Mouse (Mus musculus): Measurements from ENCODE around the gene Ldb2. TPM values are rescaled to one million over a fixed set of nuclear protein-coding genes. Genes with fewer than 3 reads are reported as not detected.

Gene Ldb2
- total RNA-seq, 2 experiments from 2014 or later, result not detected

DNA sequence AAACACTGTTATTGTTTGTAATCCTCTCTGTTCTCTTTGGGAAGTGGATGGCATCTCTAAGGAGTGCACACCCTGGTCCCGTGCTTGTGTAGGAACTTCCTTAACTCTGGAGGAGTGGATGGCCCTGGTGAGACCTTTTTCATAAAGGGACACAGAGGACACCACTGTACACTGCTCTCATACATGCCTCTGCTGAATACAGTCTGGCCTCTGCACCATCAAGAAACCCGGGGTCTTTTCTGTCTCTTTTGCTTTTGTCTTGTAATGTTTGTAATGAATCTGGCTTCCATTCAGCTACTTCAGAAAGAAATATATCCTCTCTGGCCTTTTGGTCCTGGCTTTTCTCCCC lies 152.7 kb downstream of the Ldb2 start:
- no peak for ATAC-seq (ENCODE audit: poor library complexity, severe bottlenecking)

DNA sequence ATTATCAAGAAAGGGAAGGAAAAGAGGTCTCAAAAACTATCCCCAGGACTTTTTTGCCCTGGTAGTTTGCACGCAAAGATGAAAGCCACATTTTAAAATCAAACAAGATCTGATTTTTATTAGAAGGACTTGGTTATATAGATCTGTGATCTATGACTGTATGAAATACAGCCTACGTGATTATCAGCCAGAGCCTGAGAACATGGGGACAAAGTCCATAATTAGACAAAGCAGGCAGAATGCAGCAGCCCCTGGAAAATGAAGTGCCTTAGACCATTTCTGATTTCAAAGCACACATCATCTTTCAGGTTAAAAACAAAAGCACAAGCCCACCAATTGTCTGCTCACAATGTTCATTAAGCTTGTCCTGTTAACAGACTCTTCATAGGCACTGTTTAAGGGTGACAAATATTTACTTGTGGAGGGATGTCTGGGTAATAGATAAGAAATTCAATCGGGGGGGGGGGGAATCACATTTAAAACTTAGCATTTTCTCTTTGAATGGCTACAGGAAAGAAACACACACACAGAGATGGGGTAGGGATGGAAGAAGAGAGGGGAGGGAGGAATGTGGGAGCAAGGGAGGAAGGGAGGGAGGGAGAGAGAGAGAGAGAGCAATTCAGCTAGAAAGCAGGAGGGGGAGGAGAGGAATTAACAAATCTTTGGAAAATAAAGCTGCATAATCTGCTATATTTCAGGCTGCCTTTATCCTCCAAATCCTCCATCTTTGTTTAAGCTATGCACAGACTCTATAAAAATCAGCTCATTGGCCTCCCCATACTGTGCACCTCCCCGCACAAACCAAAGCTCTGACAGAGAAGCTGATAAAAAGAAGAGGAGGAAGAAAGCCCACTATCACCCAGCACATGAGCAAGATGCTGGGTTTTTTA lies 153.3 kb downstream of the Ldb2 start:
- ATAC-seq (ENCODE audit: poor library complexity, severe bottlenecking), result no peak

DNA sequence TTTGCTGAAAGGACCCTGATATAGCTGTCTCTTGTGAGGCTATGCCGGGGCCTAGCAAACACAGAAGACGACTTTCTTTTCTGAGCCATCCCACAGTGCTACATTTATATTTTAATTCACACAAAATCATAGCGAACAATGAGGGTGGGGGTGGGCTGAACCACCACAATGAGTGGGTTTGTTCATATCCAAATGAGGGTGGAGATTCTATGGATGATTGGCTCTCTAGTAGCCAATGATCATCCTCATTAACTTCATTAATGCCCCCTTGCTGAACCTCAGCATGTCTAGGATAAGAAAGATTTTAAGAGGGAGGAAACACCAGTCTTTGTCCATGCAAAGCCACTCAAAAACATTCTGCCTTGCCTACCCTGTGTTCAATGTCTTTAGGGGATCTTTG lies 156.4 kb downstream of the Ldb2 start:
- no peak for ATAC-seq (ENCODE audit: poor library complexity, severe bottlenecking)

DNA sequence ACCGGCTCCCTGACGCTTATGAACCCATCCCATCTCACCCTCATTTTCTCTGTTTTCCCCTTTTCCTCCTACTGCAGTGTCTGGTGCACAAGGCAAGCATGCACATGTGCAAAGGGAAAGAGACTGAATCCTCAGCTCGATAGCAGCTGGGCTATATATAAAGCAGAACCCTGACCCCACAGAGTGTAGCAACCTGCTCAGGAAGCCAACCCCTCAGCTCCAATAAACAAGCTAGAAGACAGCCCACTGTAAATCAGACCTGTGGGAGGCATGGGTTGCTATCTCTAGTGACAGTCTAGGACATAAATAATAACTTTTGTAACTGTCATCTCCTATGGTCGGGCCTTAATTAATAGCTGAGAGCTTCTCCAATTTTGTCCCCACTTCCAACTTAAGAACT lies 158.4 kb downstream of the Ldb2 start:
- no peak for ATAC-seq (ENCODE audit: poor library complexity, severe bottlenecking)

DNA sequence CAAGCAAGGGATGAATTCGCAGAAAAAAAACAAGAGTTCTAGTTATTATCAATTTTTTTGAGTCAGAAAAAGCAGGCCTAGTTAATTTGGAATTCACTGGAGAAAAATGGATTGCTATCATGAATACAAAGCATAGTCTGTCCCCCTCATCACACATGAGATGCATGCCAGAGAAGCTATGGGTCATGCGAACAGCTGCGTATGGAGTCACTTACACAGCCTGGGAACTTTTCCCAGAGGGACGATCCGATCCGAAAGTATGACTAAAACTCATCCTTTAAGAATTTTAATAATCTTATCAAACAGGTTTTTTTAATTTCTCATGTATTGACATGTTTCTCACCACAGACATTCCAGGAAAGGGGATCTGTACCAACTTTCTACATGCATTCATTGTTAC lies 163.9 kb downstream of the Ldb2 start:
- ATAC-seq (ENCODE audit: poor library complexity, severe bottlenecking), result no peak

DNA sequence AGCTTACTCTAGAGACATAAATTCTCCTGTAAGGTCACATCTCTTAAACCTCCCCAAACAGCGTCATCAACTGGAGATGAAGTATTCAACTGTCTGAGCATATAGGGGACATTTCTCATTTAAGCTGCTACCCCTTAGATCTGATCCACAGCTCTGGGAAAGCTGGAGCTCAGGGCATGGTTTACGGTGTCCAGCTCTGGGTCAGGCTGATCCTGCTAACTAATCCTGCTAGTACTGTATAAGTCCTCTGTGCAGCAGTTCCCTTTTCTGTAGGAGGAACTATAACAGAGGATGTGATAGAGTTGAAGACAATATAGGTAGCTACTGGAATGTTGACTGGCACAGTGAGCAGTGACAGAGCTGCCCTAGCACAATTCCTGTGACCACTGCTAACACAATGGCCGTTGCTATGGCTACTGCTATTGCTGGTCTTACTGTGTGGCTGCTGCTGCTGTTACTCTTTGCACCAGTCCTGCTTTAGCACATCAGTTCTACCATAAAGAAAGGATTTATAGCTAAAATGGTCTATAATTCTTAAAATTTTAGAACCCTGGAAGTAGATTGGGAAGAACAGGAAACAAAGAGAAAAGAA lies 170.3 kb downstream of the Ldb2 start:
- ATAC-seq (ENCODE audit: poor library complexity, severe bottlenecking), result no peak

DNA sequence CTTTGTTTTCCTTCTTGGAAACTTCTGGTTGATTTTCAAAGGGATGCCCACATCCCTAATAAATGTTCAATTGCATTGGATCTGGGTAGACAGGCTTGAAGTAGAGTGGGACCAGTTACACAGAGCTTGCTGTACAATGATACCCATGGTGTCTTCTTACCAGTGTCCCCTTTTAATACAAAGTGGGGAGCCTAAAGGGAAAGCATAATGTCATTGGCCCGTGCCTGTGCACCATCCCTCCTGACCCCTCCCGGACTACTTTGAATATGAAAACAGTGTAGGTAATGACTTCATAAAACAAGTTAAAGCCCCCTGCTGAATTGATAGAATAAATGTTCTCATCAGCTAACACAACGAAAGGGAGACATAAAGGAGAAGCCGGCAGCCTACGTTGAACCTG lies 172.0 kb downstream of the Ldb2 start:
- ATAC-seq (ENCODE audit: poor library complexity, severe bottlenecking), result no peak

DNA sequence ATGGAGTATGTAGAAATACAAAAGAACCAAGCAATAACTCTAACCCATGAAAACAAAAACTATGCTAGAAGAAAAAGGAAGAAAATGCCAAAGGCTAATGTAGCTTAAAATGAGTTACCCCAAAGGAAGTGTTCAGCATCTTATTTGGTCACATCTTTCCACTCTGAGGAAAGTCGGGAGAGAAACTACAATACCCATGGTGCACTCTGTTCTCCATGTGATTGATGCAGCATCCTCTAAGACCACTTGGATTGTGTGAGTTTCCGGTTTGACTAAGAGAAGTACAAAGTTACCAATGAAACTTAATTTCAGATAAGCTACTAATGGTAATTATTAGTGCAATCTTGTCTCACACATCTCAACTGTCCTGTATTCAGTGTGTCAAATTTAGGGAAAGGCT lies 172.6 kb downstream of the Ldb2 start:
- ATAC-seq (ENCODE audit: poor library complexity, severe bottlenecking), result no peak

DNA sequence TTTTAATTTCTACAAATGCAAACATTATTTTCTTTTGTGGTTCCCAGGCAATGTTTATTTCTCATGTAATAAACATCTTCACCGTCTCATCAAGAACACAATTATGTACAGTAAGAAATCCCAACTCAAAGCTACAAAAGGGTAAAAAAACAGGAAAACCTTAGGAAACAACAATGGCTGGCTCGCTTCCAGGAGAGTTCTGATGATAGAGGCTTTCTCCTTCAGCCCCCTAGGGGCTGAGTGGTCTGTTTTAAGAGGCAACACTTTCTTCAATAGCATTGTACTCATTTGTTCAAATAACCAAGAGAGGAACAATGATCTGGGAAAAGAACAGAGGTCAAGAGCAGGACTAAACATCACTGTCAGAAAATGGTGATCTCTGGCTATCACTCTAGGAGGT lies 173.4 kb downstream of the Ldb2 start:
- ATAC-seq (ENCODE audit: poor library complexity, severe bottlenecking), result no peak

DNA sequence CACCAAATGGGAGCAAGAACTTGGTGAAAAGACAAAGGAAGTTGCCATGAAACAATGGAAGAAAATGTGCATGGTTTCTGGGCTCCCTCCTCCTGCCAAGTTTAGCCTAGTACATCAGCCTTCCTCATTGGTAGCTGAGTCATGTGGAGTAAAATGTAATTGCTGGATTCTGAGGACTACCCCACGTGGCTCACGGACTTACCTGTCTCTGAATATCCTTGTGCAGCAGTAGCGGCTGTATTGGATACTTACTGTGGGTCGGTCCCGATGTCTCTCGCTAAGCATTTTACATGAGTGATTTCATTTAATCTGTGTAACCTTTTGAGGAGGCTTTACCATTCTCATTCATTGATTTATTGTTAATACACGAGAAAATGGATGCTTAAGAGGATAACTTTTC lies 183.8 kb downstream of the Ldb2 start:
- no peak for ATAC-seq (ENCODE audit: poor library complexity, severe bottlenecking)

DNA sequence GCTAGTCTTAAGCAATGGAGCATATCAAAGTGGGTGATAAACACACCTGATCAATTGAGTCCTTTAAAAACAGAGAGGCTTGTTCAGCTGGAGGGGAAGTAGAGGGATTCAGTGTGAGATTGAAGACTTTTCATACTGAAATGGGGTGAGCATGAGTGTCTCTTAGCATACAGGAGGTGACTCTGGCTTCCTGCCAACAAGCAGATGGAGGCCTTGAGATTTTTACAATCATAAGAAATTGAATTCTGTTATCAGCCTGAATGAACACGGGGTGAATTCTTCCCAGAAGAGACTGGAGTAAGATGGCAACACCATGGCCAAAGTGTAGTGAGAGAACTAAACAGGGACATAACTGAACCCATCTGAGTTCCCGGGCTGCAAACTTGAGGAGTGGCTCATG lies 190.6 kb downstream of the Ldb2 start:
- ATAC-seq (ENCODE audit: poor library complexity, severe bottlenecking), result no peak

DNA sequence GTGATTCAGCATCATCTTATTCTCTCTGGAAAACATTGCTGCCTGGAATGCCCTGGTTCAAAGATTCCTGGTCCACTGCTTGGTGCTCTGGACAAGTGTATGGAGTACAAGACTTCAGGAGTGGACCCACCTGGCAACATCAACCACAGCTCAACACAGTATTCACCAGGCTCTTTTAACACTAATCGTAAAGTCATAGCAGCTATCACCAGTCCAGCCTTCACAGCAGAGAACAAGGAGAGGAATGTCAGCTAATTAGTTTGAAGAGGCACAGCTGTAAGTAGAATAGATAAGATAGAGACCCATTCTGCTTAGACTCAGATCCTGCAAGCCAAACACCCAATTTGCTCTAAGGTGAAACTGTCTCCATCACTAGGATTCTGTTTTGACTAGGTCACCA lies 198.1 kb downstream of the Ldb2 start:
- no peak for ATAC-seq (ENCODE audit: poor library complexity, severe bottlenecking)

DNA sequence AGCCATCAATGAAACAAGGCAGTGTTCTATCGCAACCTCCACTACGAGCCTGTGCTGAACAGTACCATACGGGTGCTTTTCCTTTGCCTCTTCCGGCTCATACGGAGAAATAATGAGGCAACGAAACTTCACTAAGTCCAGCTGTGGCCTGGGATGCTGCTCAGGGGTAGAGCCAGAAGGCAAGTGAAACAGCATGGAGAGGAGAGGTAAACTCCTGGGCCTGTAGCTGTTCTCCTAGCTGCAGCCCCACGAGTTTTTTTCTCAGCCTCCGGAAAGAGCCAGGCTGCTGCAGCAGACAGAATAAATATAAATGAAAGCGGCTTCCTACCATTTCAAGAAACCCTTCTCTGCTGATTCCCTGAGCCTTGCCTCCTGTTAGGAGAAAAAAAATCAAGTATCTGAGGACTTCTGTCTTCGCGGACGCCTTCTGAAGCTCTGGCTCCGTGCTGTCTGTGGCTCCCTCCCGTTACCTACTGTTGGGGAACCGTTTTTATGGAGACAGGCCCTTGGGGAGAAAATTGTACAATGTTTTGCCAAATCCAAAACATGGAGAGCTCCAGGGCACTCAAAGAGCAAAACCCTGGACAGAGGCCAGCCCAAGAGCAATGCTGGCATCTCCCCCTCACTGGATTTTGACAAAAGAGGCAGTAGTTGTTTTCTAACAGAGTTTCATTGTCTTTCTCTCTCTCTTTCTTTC lies 205.8 kb downstream of the Ldb2 start:
- no peak for ATAC-seq (ENCODE audit: poor library complexity, severe bottlenecking)

DNA sequence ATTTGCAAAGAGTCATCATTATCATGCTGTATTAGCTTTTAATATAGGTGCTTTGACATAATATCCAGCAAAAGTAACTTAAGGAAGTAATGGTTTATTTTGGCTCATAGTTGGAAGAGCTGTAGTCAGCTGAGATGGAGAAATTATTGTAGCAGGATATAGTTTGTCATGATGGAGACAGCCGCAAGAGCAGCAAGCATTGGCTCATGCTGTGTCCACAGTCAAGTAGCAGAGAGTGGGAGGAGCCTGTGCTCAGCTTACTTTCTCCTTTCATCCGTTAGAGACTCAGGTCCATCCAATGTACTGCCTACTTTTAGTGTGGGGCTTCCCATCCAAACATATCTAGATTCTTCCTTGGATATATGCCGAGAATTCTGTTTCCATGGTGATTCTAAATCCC lies 208.7 kb downstream of the Ldb2 start:
- no peak for ATAC-seq (ENCODE audit: poor library complexity, severe bottlenecking)

DNA sequence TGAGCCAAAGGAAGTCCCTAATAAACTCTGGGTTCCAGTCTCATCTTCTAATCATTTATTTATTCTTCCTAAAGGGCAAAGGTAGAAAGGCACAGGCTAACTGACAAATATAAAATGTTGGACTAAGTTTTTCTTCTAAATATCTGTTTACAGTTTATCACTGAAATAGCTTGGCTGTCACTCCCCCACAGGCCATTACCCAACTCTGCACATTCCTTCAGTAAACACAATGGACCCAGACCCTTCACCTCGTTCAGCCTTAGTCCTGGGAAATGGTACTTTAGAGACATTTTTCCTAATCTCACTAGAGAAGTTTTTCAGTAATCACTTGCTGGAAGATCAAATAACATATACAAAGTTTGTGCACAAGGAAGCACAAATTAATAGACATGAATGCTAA lies 210.2 kb downstream of the Ldb2 start:
- no peak for ATAC-seq (ENCODE audit: poor library complexity, severe bottlenecking)

DNA sequence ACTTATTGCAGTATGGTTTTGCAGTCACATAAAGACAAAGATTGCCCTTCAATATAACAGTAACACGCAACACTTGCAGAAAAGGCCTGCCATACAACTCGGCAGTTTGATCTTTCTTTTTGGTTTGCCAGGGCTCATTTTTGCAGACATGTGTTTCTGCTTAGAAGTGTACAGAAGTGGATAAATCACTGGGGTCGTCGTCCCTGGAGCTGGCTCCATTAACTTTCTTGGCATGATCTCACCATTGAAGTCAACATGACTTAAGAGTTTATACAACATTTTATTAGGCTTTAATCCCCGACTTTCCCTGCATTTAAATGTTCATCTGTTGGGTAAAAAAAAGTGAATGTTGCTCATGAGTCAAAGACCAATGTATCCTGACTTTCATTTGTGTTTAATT lies 212.9 kb downstream of the Ldb2 start:
- no peak for ATAC-seq (ENCODE audit: poor library complexity, severe bottlenecking)

DNA sequence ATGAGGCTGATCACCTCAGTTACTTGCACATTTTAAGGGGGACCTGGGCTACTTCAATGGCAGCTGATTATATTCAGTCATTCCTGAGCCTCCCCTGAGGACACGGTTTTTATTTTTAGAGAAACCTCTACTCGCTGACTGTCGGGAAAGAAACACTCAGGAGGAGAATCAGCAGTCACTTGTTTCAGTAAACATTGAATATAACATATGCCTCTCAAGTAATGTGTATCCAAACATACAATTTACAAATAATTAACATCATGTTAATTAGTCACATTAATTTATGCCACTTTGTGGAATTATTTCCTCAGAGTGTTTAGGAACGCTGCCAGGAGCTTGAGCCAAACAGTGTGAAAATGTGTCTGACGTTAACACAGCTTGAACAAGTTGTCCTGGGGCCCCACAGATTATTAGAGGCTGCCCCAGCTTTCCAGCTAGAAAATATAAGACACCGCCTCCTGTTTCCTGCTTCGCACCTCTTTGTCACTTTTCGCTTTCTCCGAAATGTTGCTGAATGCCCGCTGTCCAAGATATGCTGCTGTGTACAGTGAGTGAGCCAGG lies 219.5 kb downstream of the Ldb2 start:
- no peak for ATAC-seq (ENCODE audit: poor library complexity, severe bottlenecking)

DNA sequence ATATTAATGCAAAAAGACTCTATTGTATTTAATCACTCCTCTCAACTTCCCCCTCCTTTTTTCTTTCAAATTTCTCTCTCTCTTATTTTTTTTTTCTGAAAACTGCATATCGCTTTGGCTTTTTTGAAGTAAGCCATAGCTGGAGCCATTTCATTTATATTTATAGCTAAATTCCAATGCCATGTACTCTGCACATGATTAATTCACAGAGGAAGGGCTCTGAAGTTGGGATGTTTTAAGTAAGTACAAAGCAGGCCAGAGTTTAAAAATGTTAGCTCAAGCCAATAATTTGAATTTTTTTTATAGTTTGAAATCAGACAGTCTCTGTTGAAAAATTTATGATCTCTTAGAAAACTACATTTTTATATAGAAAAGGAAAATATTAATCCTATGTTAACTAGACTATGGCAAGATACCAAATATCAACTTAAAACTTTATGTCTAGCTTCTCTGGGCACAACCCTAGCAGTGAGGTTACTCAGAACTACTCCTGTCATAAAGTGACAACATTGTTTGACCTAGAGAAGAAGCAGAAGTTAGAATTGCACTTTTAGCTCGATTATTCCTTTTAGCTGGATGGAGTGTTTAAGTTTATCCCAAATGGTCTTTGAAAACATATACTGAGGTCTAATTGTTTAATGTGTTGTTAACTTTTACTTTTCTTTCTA lies 222.7 kb downstream of the Ldb2 start:
- no peak for ATAC-seq (ENCODE audit: poor library complexity, severe bottlenecking)

DNA sequence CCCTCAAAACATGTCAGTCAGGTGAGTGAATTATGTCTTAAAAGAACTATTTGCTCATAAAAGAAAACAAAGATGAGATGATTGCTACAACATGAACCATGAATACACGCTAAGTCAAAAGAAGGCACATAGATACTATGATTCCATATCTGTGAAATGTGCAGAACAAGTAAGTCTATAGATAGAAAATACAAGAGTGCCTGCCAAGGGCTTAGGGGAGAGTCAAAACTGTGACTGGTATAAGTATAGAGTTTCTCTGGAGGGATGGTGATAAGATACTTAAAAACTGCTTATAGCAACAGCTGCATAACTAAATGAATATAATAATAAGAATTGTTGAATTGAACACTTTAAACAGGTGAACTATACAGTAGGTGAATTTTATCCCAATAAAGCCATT lies 224.8 kb downstream of the Ldb2 start:
- no peak for ATAC-seq (ENCODE audit: poor library complexity, severe bottlenecking)

DNA sequence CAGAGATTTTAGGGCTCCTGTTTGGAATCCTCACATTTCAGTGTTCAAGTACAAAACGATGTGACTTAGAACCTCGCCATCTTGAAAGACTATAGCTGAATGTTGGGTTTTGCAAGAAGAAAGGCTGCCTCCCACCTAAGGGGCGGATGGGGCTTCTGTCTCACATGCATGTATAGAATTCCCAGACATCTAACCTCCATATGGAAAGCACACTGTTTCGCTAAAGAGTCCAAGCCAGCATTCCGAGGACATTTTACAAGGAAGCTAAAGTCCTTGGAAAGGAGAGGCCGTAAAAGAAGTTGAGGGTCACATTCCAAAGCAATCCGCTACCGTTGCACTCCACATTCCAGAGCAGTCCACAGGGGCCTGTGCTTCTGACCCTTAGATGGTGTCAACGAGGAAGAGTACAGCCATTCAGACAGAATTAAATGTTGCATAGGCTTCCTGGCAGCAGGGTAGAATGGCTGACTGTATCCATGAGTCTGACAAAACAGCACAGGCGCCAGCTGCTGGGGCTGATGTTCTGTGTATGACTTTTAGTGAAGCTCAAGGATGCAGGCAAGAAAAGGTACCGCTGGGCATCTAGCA lies 245.6 kb downstream of the Ldb2 start:
- no peak for ATAC-seq (ENCODE audit: poor library complexity, severe bottlenecking)

DNA sequence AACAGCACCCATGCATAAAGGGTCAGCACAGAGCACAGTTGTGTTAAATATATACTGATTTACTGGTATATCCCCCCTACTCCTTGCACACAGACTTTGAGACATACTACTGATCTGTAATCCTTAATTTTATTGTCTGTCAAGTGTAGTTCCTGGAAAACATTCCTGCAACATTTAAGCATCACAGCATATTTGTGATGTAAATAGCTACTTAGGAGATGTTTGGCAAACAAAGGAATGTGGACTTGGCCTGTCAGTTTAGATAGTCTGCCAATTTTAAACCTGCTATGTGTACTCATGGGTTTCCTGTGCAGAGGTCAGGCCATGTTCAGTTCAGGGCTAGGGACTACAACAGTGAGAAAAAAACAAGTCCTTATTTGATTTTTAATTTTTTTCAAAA lies 246.3 kb downstream of the Ldb2 start:
- ATAC-seq (ENCODE audit: poor library complexity, severe bottlenecking), result no peak

Measured in megakaryocyte, adult 5-6 weeks (primary cell).